Mouse (Mus musculus) lung, postnatal 10 days (tissue): Measurements from ENCODE around the gene Rbm33.

Source experiments
- DNase-seq: peaks from one replicate; pipeline ENCODE4 v3.0.0; 2021

The Rbm33 gene

DNA sequence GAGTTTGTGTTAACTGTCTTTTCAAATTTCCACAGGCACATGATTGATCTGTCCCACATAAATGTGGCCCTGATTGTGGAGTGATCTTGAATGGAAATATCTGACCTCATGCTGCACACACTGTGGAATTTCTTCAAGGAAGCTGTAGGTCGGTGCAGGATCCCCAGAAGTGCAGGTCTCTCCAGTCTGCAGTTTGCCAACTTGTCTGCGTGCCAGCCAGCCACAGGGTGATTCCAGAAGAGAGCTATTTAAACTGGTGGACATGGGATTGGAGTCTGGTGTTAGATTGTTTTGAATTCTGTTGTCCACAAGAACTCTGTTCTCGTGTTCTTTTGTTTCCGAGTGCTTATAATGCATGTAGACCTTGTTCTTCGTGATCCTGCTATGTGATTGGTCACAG, 96.6 kb downstream of the Rbm33 start:
- DNase-seq: no peak

DNA sequence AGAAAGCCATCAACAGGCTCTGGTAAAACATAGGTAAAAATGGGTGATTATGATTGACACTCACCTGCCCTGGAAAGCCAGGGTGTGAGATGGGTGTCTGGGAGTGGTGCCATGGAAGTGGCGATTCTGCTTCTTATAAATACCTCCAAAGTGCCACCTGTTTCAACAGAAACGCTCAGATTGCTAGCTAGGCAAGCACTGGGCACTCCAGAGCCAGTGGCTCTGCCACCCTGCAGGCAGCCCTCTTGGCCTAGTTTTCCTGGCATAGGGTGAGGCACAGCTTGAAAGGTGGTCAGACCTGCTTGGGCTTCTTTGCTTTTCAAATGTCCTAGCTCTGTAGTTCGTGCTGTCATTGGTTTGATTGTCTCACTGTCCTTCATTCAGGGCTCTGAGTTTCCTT, 97.2 kb downstream of the Rbm33 start:
- no peak for DNase-seq

DNA sequence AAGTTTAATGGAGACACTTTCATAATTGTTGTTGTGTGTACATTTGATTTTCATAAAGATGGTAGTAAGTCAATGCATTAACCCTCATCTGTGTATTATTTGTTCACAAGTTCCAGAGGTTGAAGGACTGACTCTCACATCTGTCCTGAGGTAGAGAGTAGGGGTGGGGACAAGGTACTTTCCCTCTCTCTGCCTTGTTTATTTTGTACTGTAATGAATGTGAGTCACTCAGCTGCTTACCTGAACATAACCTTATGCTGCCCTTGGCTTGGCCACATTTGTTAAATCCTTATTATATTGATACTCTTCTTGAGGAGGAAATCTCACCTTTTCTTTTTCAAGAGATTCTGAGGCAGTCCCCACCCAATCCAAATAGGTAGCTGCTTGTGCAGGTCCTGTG, 99.1 kb downstream of the Rbm33 start:
- DNase-seq: no peak

DNA sequence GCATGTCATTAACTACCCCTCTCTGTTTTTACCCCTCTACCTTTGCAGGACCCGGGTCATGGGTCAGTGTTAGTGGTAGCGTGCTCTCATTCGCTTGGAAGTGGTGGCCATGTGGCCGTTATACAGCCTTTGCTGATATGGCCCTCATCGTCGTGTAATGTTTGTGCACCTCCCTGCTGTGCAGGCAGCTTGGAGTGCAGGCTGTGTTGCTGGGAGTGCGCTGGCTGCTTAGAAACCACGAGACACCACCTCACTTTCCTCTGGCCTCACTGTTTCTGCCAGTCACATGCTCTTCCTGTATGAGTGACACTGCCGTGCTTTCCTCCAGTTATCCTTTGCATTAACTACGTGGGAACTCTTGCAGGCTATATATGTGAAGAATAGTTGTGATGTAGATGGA, 101.8 kb downstream of the Rbm33 start:
- DNase-seq: no peak

DNA sequence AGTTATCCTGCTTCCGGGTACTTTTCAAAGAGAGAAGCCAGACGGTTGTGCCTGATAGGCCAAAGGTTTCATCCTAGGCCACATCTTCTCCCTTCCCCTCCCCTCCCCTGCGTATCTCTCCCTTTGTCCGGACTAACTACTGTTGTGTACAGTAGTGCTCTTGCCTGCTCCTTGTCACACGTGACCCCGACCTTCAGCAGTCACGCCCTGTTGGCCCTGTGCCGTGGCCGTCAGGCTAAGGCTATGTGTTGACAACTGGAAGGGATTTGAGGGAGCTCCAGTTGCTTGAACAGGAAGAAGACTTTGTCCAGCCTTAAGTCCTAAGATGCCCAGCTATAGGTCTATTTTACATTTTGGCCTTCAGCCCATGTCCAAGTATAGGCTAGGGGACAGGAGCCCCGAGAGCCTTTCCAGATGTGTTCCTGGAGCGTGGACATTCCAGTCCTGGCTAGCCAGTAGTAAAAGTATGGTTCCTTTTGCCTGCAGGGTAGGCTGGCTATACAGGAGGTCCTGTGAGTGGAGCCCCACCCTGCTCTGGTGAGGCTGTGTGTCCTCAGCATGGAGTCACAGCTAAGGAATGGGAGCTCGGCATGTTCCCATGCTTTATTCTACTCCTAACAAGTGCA, 102.8 kb downstream of the Rbm33 start:
- no peak for DNase-seq

DNA sequence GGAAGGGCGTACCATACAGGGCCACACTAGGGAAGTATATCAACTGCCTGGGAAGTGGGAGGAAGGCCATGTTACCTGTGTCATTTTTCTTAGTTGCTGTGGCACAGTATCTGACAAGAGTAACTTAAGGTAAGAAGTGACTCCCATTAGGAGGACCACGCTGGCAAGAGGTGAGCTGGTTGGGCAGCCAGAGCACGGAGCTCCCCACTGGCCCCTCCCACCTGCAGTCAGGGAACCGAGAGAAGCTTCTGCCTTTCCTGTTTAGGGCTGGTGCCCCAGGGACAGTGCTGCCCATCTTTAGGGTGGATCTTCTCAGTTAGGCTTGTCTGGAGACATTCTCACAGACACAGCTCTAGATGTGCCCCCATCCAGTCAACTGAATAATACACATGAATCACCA, 106.9 kb downstream of the Rbm33 start:
- no peak for DNase-seq

DNA sequence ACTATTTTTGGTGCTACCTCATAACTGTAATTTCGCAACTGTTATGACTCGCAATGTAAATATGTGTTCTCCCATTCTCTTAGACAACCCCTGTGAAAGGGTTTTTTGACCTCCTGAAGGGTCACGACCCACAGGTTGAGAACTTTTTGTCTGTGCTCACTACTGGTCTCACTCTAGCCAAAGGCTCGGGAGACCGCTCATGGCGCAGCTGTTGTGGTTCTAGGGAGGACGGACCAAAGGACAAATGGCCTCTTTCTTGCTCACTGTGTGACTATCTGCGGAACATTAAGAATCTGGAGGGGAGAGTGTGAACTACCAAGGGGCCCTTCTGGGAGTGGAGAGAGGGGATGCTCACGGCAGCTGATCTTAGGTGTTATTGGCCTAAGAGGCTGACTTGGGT, 109.0 kb downstream of the Rbm33 start:
- no peak for DNase-seq

DNA sequence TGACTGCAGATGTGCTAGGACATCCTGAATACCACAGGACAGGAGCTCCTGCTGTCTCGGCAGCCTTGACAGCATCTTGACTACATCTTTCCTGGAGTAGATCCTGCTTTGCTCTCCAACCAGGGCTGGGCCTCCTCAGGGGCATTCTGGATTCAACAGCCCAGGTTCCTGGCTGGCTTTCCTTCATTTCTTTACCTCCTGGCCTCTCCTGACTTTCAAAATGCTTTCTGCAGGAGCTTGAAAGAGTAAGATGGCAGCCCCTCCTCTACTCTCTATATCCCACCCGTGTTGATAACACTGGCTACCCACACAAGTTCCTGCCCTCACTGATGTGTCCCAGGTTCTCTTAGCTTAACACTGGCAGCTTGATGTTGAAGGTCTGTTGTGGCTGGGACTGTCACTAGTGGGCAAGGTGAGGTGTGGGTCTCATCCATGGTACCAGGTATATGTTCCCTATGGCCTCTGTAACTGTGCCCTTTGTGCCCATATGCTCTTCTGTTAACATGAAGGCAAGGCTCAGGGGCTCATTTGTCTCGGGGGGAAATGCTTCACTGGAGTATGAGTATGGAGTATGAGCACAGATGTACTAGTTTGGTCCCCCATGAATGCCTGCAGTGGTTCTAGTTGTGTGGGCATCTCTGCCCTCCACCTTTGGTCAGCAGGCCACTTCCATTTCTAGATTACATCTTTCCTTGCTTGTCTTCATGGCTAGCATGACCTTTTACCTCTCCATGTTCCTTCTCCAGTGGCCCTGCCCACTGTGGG, 133.4 kb downstream of the Rbm33 start:
- no peak for DNase-seq

DNA sequence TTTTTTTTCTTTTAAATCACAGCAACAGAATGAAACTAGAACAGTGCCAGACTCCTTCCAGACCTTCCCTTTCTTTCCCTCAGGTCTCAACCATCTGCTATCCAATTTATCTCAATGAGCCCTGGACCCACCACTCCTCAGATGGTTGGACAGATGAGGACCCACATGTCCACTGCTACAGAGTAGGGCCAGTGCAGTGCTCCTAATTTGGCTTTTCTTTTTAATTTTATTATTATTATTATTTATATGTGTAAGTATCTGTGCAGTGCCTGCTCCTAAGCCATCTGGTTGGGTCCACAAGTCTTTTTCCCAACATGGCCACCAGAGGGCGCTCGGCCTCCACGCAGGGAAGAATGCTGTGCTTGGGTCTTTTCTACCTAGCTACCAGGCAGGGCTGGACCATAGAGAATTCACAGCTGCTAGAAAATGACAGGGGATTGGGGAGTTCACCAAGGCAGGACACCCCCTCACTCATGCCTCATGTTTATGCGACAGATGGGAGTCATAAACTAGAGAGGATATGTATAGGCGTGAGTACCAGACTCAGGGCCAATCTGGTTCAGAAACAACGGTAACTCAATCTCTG, 134.2 kb downstream of the Rbm33 start:
- peak; percentile 83 for DNase-seq

DNA sequence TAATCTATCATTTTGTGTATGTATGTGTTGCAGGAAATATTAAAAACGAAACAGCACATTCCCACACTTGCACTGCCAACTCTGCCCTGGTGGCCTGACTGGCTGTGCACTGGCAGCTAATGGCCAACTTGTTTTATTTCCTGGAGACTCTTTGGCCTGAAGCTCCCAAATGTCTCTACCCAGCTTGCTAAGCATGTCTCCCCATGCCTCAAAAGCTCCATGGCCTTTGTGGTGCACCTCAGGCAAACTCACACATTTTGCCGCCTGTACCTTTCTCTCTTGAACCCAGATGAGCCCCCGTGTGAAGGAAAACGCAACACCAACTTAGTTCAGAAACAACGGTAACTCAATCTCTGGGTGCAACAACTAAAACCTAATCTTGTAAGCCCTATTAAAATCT, 136.2 kb downstream of the Rbm33 start:
- no peak for DNase-seq

DNA sequence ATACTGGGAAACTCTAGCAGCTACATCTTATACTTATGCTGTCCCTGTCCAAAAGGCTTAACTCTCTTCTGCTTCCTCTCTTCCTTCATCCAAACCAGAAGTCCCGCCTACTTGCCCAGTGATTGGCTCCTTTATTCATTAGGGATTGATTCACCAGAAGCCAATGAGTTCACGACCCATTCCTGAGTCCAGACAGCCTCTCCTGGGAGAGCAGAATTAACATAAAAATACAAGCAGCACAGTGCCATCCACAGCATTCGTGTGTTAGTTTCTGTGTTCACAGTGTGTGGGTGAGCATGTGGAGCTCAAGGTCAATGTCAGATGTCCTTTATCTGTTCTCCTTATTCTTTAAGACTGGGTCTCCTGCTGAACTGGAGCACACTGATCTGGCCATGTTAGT, 136.6 kb downstream of the Rbm33 start:
- no peak for DNase-seq

DNA sequence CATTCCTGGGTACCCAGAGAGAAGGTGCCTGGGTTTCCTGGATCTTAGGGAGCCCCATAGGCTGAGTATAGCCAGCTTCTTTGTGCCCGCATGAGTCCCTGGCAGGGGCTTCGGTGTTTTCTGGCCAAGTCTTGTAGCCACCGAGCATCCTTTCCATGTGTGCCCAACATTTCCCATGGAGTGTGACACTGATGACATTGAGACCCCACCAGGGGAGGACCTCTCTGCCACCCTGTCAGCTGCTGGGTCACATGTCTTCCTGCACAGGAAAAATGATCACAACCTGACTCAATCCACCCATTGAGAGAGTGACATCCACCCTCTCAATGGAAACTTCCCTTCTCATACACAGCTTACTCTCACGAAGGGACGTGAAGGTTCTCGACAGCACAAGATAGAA, 137.6 kb downstream of the Rbm33 start:
- no peak for DNase-seq

DNA sequence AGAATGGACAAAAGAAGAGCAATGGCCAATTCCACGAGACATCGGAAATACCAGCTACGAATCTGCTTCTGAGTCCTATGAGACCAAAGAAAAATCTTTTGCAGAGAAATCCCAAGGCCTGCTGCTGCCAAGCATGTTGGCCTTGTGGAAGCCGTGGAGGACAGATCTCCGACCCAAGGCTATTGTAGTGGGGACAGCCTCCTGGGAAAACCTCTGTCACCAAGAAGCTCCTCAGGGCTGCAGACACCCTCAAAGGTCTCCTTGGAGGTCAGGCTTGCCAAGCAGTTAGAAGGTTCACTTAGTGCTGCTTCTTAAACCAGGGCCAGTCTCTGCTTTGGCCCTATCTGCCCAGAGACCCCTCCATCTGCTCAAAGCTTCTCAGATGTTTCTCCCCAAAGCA, 138.8 kb downstream of the Rbm33 start:
- no peak for DNase-seq

DNA sequence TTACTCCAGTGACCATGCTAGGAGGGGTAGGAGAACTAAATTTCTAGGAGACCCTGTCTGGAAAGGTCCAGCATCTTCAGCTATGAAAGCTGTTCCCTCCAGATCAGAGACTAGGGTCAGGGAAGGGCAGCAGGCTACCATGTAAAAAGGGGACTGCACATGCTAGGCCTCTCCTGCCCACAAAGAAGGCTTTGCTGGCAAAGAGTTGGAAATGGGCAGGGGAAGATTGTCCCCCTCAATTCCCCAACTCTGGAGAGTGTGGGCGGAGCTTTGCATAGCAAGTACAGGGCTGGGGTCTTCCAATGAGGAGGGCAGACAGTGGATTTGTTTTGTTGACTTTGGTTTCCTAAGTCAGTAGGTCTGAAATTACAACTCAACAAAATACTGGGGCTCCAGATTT, 139.4 kb downstream of the Rbm33 start:
- DNase-seq: no peak

DNA sequence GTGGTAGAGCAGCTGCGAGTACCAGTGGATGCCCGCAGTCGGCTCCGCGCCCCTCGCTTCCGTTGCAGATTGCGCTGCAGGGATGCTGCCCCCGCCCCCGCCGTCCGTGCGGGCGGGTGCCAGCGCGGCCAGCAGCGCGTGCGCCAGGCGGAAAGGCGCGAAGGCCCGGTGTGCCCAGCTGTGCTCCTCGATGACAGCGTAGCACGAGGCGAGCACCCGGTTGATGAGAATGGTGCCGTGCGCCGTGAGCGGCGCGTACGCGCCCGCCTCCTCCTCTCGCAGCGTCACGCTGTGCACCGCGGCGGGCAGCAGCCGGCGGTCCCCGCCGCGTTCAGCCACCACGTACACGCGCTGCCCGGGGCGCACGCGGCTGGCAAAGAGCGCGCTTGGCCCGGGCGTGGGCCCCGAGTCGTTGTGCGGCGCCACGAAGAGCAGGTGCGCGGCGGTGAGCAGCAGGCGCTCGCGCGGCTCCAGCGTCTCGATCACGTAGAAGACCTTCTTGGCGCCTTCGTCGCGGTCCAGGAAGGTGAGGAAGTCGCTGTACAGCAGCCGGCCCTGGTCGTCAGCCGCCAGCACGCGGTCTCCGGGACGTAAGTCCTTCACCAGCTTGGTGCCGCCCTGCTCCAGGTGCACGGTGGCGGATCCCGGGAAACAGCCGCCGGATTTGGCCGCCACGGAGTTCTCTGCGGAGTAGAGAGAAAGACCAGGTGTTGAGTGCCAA, 141.2 kb downstream of the Rbm33 start:
- no peak for DNase-seq

DNA sequence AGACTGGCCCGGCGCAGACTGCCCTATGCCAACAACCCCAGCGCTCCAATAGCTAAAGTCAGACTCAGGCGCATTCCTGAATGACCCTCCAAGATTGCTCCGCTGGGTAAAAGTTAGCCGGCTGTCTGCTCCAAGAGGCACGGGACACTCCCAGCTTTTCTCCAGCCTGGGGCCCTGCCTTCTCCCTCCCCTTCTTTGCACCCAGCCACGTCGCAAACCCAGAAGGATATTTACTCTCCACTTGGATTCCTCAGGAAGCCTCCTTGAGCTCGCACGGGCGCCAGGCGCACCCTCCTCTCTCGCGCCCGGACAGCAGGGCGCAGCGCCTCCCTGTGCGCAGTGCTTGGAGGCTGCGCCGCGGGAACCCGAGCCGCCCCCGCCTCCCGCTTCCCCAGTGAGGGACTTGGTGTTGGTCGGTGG, 141.9 kb downstream of the Rbm33 start:
- DNase-seq: peak; percentile 76

DNA sequence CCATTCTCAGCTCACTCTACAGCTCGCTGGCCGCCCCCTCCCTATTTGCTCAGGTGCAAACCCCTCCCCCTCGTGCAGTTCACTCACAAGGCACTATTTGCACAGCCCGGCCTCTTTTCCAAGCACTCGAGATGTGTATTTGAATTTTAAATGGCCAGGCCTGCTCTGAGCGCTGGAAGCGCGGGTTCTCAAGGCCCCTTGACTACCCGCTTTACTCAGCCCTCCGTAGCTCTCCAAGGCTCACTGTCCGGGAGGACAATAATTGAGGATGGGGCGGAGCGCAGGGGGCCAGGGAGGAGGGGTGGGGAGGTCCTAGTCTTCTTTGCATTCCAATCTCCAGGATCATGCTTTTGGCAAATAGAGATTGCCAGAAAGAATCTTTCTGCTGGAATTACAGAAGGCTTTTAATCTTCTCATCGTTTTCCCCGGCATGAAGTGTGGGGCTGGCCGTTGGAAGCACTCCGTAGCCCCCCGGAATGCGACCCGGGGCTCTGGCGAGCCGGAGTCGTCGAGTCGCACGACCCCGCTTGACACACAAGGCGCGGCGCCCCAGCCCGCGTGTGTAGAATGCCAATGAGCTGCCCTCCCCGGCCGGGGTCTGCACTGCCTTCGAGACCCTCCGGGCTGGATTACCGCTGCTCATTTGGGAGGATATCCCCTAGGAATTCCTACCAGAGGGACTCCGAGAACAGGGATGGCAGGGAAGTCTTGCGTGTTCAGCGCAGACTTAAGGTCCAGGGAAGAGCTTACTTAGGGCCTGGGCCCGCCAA, 142.7 kb downstream of the Rbm33 start:
- DNase-seq: peak; percentile 60

DNA sequence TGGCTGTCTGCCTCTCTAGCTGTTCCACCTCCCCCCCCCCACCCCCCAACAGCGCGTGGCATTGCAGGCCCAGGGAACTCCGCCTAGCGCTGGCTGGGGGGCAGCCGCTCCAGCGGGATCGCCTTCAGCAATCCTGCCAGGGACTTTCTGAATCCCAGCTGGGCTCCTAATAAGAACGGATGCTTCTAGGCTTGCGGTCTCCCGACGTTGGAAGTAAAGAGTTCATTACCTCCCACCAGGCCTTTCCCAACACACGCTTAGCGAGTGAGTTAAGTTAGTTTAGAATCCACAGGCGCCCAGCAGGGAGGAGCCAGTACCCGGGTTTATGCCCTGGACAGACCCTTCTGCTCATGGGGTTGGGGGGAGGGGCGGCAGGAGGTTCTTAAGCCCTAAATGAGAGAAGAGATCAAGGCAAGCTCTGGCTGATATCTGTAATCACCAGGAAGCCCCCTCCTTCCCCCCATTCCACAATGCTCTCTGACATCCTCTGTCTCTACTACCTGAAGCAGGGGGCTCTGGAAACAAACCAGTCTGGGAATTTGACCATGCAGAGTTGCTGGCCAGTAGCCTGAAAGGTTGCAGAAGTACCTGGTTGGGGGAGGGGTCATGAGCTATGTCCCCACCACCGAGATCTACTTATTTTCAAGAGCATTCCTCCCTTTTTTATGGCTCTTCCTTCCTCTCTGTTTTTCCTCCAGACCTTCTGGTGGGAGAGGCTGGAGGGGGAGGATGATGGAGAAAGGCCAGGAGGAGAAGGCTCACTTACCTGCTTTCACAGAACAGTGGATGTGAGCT, 143.8 kb downstream of the Rbm33 start:
- DNase-seq: no peak

DNA sequence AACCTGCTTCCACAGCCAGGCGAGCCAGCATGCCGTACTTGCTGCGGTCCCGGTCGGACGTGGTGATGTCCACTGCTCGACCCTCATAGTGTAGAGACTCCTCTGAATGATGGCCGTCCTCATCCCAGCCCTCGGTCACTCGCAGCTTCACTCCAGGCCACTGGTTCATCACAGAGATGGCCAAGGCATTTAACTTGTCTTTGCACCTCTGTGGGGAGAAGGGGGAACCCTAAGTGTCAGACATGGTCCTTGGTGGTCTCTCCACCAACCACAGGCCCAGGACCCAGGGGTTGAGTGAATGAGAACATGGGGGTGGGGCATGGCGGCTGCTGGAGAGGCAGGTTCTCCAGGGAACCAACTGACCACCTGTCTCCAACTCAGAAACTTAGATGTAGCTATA, 144.5 kb downstream of the Rbm33 start:
- no peak for DNase-seq

DNA sequence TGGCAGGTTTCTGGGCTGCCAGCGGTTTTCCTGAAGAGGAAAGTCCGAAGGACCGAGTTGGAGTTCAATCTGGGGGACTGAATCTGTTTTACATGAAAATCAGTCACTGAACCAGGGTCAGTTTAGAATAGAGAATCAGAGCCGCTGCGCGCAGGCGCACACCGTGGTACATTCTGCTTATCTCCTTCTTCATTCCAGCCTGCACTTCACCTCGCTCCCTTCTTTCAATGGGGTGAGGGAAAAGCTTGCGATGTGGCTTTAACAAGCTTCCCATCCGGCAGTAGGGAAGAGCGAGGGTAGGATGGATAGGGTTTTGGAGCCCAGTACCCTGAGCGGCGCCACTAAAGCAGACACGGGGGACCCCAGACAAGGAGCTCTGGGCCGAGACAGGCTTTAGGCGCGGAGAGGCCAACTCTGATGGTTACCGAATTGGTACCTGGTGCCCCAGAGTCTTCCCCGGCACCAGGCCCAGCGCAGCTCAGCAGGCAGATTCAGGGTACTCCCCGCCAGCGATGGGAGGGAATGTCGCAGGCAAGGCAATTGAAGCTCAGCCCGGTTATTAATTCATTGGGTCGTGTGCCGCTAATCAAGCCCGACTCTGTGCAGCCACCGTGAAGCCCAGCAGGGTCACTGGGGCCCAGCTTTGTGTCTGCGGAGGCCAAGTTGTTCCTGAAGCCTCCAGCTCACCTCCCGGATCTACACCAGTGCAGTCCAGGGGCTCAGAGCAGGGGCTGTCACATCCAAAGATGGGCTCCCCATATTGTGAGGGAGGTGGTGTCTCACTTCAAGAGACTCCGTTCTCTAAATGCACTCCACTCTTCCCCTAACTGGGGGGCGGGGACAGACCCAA, 146.0 kb downstream of the Rbm33 start:
- peak; percentile 54 for DNase-seq

DNA sequence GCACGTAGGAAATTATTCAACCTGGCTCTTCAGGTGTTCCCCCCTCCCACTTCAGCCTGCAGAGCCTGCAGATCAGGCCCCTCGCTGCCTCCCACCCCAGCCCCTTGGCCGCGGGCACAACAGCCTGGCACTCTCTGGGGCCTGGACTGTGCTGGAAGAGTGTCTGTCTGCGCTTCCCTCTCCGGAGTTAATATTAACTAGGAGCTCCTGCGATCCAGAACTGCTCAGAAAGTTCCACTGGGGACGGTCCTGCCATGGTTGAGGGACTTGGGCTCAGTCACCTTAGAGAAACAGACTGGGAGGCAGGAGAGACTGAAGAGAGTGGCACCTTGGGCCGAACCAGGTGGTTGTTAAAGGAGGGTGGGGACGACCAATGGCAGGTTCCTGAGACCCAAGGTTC, 146.7 kb downstream of the Rbm33 start:
- DNase-seq: no peak
